Mouse (Mus musculus): Measurements from ENCODE around the gene Atp5g2.
"Not testable (repeated sequence)": the region's sequence is repeated elsewhere in the genome, so short reads cannot be mapped to it uniquely, and the experiment has no call there.

Atp5g2 gene

DNA sequence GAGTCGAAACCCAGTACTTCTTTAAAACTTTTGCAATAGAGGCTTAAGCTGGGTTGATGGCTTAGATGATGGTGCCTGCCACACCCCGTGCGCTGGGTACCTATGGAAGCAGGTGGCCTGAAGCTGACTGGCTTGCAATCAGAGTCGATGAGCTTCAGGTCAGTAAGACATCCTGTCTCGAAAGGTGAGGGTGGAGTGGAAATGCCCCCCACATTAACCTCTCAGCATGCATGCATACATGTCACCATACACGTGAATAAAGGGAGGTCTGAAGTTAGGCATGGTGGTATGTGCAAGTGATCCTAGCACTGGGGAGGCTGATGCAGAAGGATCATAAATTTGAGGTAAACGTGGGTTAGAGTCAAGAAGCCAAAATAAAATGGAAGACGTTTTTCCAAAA lies 2.6 kb downstream of the Atp5g2 start:
- no peak for DNase-seq (ENCODE audit: low read depth, low spot score)

DNA sequence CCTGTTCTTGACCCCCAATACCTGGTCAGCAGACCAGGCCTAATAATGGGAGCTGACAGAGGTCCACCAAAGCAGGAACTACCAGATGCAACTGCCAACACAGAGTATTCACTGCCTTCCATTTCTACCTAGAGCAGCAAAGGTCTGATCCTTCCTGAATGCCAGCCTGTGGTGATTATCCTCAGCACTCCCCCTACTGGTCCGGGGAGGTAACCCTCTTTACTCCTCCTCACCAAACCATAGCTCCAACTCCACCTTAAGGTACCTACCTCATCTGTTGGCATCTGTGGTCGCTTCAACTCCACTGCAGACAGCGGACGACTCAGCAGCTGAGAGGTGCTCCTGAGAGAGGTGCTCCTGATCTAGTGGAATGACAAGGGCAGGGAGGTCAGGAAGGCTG lies 6.7 kb downstream of the Atp5g2 start:
- DNase-seq (ENCODE audit: low read depth, low spot score): peak; percentile 92

DNA sequence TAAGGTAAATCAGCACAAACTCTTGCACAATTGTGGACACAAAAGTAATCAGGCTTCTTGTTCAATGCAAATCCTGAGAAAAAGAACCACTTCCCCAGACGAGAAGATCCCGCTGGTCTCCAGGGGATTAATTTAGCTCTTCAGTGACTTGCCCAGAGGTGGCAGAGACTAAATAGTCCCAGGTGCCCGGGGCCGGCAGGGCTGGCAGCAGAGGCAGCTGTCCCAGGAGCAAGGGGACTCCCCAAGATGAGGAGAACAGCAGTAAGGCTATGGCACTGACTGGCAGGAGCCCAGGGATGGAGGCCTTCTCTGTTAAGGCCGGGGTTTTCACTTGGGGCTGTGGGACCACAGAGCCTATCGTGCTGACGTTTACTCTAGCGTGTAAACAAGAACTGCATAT lies 8.3 kb downstream of the Atp5g2 start:
- DNase-seq (ENCODE audit: low read depth, low spot score): no peak

DNA sequence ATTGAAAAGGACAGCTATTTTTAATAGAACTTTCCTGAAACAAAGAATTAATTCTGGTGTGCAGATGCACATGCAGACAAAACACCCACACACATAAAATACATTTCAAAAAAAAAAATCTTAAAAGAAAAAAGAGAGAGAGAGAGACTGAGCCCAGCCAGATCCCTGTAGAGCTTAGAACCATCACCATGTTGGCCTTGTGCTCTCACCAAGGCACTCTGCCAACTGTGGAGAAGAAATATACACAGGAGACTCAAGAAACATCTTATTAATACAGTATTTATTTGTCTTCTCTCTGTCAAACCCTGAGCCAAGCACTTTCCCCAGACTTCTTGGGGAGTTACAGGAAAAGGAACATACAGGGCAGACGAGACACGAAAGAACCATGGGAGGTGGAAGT lies 9.6 kb downstream of the Atp5g2 start:
- not testable (repeated sequence) for DNase-seq (ENCODE audit: low read depth, low spot score)

DNA sequence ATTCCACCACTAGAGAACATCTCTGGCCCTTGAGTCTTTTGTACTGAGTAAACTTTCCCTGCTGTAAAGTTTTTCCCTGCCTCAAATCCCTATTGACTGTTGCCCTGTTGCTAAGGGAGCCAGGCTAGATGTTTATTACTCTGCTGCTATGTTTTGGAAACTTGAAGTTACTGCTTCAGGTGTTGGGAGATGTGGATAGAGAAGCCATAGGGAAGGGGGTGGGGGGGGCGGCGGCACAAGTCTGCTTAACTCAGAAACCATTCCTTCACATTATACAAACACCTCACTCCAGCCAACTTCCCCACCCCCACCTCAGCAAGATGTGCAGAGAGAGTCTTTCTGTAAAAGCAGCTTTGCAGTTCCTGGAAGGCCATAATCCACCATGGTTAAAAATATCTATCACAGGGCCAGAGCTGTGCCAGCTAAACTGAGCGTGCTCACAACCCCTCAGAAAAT lies 14.2 kb downstream of the Atp5g2 start:
- DNase-seq (ENCODE audit: low read depth, low spot score): peak; percentile 50

DNA sequence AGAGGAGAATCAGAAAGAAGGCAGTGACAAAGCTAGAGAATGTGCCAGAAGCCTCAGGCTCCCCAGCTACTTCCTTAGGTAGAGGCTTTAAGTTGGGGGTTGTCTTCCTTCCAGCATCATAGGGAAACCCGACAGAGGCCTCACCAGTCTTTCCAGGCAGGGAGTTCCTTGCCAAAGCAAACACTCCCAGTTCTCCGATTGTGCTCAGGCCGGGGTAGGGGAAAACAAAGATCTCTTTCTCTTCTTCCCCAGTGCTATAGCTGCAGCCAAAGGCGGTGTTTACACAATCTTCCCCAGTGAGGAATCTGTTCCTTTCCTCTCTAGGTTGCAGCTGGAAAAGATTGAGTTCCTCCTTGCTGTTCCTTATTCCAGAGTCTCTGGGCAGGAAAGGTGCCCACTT lies 15.5 kb downstream of the Atp5g2 start:
- peak; percentile 98 for DNase-seq (ENCODE audit: low read depth, low spot score)

DNA sequence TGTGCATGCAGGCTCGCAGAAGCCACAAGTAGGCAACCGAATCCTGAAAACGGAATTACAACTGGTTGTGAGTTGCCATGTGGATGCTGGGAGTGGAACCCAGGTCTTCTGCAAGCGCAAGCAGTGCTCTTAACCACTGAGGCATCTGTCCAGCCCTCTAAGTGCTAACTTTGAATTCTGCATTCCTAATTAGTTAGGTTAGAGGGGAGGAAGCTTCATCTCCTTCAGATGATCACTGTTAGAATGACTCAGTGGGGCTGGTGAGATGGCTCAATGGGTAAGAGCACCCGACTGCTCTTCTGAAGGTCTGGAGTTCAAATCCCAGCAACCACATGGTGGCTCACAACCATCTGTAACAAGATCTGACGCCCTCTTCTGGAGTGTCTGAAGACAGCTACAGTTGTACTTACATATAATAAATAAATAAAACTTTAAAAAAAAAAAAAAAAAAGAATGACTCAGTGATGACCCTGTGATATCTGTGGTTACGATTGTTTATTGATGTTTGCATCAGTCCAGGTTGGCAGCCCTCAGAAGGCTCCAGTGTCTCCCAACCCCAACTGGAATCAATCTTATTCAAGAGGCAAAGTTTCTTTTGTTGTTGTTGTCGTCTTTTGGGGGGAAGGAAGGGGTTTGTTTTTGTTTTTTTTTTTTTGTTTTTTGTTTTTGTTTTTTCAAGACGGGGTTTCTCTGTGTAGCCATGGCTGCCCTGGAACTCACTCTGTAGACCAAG lies 20.1 kb downstream of the Atp5g2 start:
- DNase-seq (ENCODE audit: low read depth, low spot score): peak; percentile 74

DNA sequence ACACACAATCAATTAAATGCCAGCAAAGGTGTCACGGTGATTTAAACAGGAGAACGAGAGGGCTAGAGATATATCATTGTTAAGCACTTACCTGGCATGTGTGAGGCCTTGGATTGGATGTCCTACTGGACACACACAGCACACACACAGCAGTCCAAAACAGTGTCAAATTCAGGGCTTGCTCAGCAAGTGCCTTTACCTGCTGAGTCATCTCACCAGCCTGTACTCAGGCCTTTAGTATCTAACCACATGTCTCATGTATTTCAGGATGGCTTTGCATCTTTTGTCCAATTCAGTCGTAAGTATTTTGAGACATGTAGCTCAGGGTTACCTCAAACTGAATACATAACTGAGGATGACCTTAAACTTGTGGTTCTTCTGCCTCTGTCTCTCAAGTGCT lies 21.0 kb downstream of the Atp5g2 start:
- peak; percentile 83 for DNase-seq (ENCODE audit: low read depth, low spot score)

DNA sequence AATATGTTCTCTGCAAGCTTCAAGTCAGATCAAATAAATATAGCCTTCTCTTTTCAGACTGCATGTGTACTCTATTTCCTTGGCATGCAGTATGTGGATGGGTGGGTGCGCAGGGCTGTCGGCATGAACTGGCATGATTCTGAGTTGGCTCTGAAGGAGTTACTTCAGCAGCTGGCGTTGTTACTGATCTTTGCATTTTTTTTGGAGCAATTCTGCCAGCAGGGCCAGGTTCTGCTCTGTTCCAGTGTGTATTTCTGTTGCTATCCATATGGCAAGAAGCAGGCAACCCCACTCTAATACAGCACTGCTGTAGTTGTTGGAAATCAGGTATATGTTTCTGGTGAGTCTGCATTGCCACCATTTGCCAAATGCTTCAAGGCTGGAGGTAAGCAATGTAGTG lies 36.3 kb downstream of the Atp5g2 start:
- no peak for DNase-seq (ENCODE audit: low read depth, low spot score)

DNA sequence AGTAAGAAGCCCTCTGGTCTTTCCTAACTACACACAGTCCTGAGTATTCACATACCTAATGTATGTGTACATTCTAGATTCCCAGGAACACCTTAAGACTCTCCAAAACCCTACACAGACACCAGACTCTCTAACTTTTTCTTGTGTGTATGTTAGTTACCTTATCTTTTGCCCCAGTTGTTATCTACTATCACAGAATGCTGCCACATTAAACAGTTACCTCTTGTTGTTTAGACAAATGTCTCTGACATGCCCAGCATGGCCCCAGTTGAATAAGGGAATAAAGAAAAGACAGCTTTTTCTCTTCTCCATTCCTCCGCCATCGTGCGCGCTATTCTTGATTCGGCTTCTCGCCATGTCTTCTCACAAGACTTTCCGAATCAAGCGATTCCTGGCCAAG lies 37.5 kb downstream of the Atp5g2 start:
- DNase-seq (ENCODE audit: low read depth, low spot score): no peak

DNA sequence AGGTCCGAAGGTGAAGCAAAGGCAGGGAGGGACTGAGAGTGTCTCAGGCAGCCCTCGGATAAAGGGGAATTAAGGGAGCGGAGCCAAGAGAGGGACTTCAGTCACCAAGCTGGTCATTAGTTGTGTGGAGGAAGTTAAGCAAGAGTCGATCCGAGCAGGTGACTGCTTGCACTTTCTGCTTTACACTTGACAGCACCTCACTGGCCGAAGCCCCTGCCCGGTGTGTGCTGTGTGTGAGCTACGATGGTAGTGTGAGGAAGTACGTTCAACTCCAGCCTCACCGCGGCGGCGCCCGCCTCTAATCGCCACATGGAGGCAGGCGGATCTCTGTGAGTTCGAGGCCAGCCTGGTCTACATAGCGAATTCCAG lies 46.5 kb downstream of the Atp5g2 start:
- no peak for DNase-seq (ENCODE audit: low read depth, low spot score)

DNA sequence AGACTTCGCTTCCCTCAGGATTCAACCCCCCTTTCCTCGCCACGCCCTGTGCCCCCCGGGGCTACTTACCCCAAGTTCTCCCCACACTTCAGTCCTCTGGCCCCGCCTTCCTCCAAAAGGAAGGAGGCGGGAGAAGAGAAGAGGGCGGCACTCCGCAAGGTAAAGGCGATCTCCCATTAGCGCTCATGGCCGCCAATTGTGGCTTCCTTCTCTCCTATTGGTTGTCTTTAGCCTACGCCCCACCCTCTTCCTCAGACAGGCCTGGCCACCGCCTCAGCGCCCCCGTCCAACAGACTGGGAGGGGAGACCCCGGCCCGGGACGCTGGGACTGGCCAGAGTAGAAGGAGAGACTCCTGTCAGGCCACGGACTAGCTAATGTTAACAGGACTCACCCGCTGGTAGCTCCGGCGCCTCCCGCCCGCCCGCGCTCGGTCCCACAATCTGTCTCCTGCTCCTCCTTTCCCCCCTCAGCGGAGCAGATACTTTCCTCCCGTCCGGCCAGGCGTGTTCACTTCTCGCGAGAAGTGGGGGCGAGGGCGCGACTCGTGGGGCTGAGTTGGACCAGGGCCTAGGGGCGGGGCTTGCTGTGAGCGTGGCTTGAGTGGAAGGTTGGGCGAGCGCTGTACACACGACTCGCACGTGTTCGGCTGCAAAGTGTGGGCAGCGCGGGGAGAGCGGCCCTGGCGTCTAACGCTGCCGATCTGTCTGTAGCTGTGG lies 47.0 kb downstream of the Atp5g2 start, which contains the start of the genes Gm28047 and Atf7:
Gene Gm28047, minus strand, starts transcription at position 98 of the 717 bp plus-strand sequence.
Gene Atf7, minus strand, starts transcription at position 495 of the 717 bp plus-strand sequence.
- DNase-seq (ENCODE audit: low read depth, low spot score): peak; percentile 99

DNA sequence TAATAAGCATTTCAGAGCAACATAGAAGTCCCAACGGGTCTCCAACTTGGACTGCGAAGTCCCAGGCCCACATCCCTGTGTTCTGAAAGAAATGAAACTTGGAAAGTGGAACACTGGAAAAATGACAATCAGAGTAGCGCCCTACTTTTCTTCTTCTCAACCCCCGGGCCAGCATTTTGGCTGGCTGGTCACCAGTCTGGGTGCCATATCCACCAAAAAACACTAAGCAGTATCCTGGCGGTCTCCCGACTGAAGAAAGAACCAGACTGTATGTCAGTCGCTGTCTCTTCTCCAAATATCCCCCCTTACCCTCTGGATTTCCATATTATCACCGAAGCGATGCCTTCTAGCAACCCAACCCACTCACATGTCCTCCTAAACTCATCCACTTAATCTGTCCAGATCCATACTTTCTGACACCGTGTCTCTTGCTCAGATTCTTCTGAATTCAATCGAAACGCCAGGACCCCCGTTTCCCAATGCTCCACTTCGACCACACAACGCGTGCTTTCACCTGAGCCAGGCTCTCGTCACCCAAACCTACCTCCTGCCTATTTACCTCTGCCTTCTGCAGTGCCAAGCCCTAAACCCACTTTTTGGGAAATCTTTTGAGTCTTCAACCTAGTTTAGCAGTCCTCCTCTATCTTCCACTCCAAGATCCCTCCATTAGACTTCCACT lies 47.7 kb downstream of the Atp5g2 start:
- DNase-seq (ENCODE audit: low read depth, low spot score): peak; percentile 56

DNA sequence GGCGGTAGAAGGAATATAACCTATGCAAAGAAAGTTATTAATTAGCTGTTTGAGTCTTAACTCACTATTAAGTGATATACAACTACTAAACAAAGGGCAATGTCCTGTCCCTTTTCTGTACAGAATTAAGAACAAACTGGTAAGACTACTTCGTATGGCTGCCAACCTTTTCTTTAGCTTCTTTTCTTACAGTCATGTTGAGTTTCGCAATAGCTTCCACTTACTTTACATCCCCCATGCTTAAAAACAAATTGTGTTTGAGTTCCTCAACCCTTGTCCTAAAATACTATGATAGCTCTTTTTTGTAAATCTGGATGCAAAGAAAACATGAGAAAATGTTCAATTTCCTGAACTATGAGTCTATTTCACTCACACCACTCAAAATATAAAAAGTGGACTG lies 49.0 kb downstream of the Atp5g2 start:
- peak; percentile 35 for DNase-seq (ENCODE audit: low read depth, low spot score)

DNA sequence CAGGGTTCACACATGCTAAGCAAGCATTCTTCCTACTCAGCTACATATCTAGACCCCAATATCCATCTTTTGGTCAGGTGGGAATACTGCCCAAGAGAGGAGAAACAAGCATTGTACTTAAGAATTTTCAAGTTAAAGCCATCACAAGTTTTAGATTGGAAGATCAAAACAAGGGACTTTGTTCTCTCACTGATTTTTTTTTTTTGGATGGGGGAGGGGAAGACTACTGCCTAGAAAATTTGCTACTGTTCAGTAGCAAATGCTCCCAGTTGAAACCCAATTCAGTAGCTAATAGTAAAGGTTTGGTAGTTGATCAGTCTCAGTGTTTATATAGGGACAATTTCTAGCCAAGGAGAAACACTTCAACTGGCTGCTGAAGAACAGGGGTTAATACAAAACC lies 49.6 kb downstream of the Atp5g2 start:
- no peak for DNase-seq (ENCODE audit: low read depth, low spot score)

DNA sequence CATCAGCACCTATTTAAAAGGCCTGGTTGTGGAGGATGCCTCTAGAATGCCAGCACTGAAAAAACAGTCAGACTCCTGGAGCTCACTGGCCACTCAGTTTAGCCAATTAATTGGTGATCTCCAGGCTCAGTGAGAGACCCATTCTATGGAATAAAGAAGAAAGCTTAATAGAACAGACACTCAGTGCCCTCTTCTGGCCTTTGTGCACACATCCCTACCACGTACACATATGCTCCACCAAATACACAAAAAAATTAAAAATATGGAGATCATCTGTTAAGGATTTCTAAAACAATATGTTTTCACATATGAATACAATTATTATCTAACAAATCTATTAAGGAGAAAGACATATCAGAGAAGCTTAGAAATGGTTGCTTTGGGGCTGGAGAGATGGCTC lies 51.4 kb downstream of the Atp5g2 start:
- DNase-seq (ENCODE audit: low read depth, low spot score): no peak

DNA sequence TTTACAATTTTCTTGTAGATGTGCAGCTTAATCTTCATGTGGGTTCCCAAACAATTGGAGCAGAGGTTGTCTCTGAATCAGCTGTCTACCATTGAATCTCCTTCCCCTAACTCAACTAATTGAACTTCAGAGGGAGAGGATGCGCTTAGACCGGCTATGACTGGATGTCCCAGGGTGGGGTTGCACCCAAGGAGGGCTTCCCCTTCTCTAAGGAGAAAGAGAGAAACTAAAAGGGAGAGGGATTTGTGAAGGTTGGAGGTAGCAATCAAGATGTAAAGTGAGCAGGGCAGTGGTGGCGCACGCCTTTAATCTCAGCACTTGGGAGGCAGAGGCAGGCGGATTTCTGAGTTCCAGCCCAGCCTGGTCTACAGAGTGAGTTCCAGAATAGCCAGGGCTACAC lies 52.7 kb downstream of the Atp5g2 start:
- DNase-seq (ENCODE audit: low read depth, low spot score): no peak

DNA sequence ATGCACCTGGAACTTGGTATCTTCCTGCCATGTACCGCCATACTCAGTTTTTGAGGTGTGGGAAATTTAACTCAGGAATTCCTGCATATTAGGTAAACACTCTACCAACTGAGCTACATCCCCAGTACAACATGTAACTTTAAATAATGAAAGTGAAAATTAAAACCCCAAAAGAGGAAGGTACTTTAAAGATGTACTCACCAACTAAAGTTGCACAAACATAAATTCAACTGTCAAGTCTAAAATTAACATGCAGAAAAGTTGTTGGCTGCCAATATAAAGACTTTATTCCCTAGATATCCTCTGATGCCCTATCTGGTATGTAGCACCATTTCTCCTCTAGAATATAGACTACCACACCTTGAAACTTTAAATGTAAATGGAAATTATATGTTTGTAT lies 54.5 kb downstream of the Atp5g2 start:
- no peak for DNase-seq (ENCODE audit: low read depth, low spot score)

DNA sequence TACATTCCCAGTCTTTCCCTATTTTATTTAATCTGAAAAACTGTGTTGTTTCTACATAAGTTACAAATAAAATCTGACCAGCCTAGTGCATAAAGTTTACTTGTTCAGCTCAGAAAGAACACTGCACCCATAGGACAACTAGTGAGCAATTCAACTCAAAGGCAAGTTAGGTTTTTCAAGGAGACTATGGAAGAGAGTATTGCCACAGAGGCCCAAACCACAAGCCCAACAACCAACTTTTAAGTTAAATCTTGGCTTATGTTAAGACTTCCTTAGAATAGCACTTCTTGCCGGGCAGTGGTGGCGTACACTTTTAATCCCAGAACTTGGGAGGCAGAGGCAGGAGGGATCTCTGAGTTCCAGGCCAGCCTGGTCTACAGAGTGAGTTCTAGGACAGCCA lies 56.0 kb downstream of the Atp5g2 start:
- DNase-seq (ENCODE audit: low read depth, low spot score): no peak

DNA sequence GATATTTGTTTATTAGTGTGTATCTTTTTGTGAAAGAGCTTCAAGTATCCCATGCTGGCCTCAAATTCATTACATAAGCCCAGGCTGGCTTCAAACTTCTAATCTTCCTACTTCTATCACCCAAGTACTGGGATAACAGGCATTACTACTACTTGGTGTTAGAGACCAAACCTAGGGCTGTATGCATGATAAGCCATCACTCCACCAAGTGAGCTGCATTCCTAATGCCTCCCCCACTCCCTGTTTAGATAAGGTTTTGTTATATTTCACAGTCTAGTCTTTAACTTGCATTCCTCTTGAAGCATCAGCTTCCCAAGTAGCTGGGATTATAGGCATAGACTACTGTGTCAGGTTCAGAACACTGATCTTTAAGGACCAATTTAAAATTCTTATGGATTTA lies 57.9 kb downstream of the Atp5g2 start:
- DNase-seq (ENCODE audit: low read depth, low spot score): no peak

DNA sequence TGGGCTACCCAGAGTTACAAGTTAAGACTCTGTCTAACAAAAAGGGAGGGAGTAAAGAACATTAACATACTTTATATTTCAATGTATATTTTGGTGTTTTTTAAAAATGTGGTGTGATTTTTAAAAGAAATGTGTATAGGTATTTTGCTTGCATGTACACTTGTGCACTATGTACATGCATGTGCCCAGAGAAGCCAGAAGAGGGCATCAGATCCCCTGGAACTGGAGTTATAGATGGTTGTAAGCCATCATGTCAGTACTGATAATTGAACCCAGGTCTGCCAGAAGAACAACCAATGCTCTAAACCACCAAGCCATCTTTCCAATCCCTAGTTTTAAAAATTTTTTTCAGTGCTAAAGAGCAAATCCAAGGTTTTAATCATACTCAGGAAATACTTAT lies 59.2 kb downstream of the Atp5g2 start:
- DNase-seq (ENCODE audit: low read depth, low spot score): no peak

Data from 3T3-L1 (cell line).